Mouse (Mus musculus): ENCODE results near the gene 1700023F06Rik. TPM values are rescaled to one million over a fixed set of nuclear protein-coding genes. Genes with fewer than 3 reads are reported as not detected.

The 1700023F06Rik gene
- total and polyA plus RNA-seq, 3 experiments = not detected

DNA sequence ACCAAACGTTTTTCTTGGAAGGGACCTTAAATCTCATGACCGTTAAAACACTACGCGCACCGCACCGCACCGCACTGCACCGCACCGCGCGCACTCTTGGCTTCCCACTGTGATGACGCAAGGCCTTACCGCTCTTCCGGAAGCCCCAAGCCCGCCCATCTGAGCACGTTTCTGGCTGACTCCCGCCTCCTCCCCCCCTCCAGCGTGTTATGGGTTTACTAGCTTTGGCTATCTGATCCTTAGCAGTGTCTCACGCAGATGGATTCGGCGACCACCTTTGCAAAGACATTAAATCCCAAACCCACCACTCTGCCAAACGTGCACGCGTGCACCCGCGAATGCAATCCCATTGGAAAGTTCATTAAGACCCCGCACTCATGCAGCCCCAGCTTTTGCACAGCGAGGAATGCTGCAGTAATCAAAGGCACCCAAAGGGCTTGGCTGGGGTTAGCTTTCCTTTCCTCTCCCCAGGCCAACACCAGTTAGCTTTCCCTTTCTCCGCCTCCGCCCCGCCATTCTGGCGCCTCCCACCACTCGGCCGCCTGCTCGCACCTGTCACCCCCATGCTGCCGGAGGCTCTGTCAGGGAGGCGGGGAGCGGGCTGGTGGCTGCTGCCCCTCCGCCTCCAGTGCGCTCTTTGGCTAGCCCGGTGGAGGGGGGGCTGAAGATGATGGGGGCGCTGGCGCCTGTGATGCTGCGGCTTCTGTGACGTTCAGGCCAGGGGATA, 9.6 kb upstream of the 1700023F06Rik start, which contains the start of gene Spata32 (continued):
- TF ChIP-seq EP300 (IDR thresholded peaks at IDR 0.05; ENCODE audit: low read length) = no peak
- TF ChIP-seq CHD1 (IDR thresholded peaks at IDR 0.05; ENCODE audit: low read depth, low read length) = no peak
- TF ChIP-seq USF2 (conservative IDR thresholded peaks at IDR 0.05; ENCODE audit: low read depth, low read length) = no peak
- peak; percentile 65 for TF ChIP-seq POLR2A (IDR thresholded peaks at IDR 0.05; ENCODE audit: low read depth, low read length)
- no peak for TF ChIP-seq RAD21 (IDR thresholded peaks at IDR 0.05; ENCODE audit: low read depth, low read length)
- TF ChIP-seq IRF4 (IDR thresholded peaks at IDR 0.05; ENCODE audit: low read depth, low read length) = no peak
- no peak for TF ChIP-seq CTCF (conservative IDR thresholded peaks at IDR 0.05 in 1 of 2, IDR thresholded peaks at IDR 0.05 in 1 of 2; ENCODE audit: low read depth in 2 of 2, low read length in 2 of 2)
- no peak for TF ChIP-seq ZMIZ1 (IDR thresholded peaks at IDR 0.05; ENCODE audit: low read depth, low read length)
- TF ChIP-seq KAT2A (IDR thresholded peaks at IDR 0.05; ENCODE audit: insufficient replicate concordance, low read length) = no peak
- no peak; the same call in 1 of the 2 replicates for TF ChIP-seq GABPA (IDR thresholded peaks at IDR 0.05; ENCODE audit: insufficient replicate concordance, low read depth, low read length)
- TF ChIP-seq BHLHE40 (IDR thresholded peaks at IDR 0.05; ENCODE audit: low read depth, low read length) = peak; percentile 96
- TF ChIP-seq HCFC1 (IDR thresholded peaks at IDR 0.05; ENCODE audit: low read depth, low read length) = peak; percentile 44
- peak; percentile 77 for TF ChIP-seq MAX (IDR thresholded peaks at IDR 0.05; ENCODE audit: low read length)
- no peak for TF ChIP-seq ZC3H11A (IDR thresholded peaks at IDR 0.05; ENCODE audit: low read depth, low read length)
- TF ChIP-seq MYC (IDR thresholded peaks at IDR 0.05; ENCODE audit: low read depth, low read length) = peak; percentile 73
- TF ChIP-seq ZKSCAN1 (IDR thresholded peaks at IDR 0.05; ENCODE audit: borderline replicate concordance, low read depth, low read length) = no peak
- peak; percentile 87 for TF ChIP-seq MXI1 (IDR thresholded peaks at IDR 0.05; ENCODE audit: low read depth, low read length)

DNA sequence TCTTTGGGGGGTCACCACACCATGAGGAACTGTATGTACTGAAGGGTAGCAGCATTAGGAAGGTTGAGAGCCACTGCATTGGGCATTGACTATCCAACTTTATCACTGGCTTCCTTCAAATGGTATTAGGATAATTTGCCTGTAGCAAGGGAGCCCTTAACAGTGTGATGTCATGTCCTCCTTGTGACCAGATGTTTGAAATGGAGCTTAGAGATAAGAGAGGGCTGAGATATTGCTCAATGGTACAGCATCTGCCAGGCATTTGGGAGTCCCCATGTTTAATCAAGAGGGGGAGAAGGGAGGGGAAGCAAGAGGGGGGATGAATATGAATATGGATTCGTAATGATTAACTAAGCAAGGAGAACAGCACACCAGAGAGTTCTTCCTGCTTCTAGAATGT, 7.0 kb upstream of the 1700023F06Rik start:
- peaks cover 10% of the 10 kb centered on the region for H3K9me3 ChIP-seq (replicated peaks; ENCODE audit: low read length)
- no peak for DNase-seq (ENCODE audit: extremely low read depth)
- TF ChIP-seq ZNF384 (IDR thresholded peaks at IDR 0.05; ENCODE audit: low read depth, low read length) (no peak), POLR2A (IDR thresholded peaks at IDR 0.05; ENCODE audit: low read depth, low read length) (no peak), NELFE (IDR thresholded peaks at IDR 0.05; ENCODE audit: low read depth, low read length) (no peak), MXI1 (IDR thresholded peaks at IDR 0.05; ENCODE audit: low read depth, low read length) (no peak), MAFK (IDR thresholded peaks at IDR 0.05; ENCODE audit: insufficient replicate concordance, low read length) (no peak), NRF1 (IDR thresholded peaks at IDR 0.05; ENCODE audit: low read depth, low read length) (no peak), IRF4 (IDR thresholded peaks at IDR 0.05; ENCODE audit: low read depth, low read length) (no peak), RCOR1 (conservative IDR thresholded peaks at IDR 0.05; ENCODE audit: low read depth, low read length) (no peak), PAX5 (IDR thresholded peaks at IDR 0.05; ENCODE audit: low read length) (no peak), JUN (IDR thresholded peaks at IDR 0.05; ENCODE audit: insufficient read depth, low read depth, low read length) (no peak), CHD2 (IDR thresholded peaks at IDR 0.05; ENCODE audit: low read length) (no peak), MAZ (IDR thresholded peaks at IDR 0.05; ENCODE audit: low read depth, low read length) (no peak), EP300 (IDR thresholded peaks at IDR 0.05; ENCODE audit: low read length) (no peak), TBP (conservative IDR thresholded peaks at IDR 0.05; ENCODE audit: low read depth, low read length) (no peak), HCFC1 (IDR thresholded peaks at IDR 0.05; ENCODE audit: low read depth, low read length) (no peak)
- H3K4me1 ChIP-seq (ENCODE audit: control insufficient read depth in 1 of 2, insufficient read depth in 2 of 2) = no peaks in the 10 kb centered on the region
- in situ Hi-C loops (cut with MboI; ENCODE audit: low pct_ligation_motif_present, low pct_unique_long_range_greater_than_20kb, low sequenced_read_pairs) = no loop called here
- H3K4me2 ChIP-seq (ENCODE audit: insufficient read depth, low read depth, poor library complexity, severe bottlenecking) = no peak overlapping the region
- no peak overlapping the region for H3K9ac ChIP-seq (ENCODE audit: insufficient read depth, low read depth)
- H3K36me3 ChIP-seq (replicated peaks in 1 of 2; ENCODE audit: control insufficient read depth in 1 of 2, insufficient read depth in 1 of 2, low read length in 1 of 2) = peaks cover 12 to 16% of the 10 kb centered on the region in 2 experiments
- dilution Hi-C loops (cut with MboI; ENCODE audit: extremely low pct_ligation_motif_present, extremely low pct_unique_long_range_greater_than_20kb, low sequenced_read_pairs) = no loop called here
- no peak overlapping the region for H3K4me3 ChIP-seq (replicated peaks in 1 of 3; ENCODE audit: low read depth in 2 of 3, low read length in 2 of 3, poor library complexity in 1 of 3)
- no peak overlapping the region for H3K27ac ChIP-seq (ENCODE audit: insufficient read depth, low read depth)
- H3K79me2 ChIP-seq (replicated peaks; ENCODE audit: control insufficient read depth, extremely low read depth, insufficient read depth, poor library complexity, severe bottlenecking) = no peaks in the 10 kb centered on the region
- no peaks in the 10 kb centered on the region for H3K27me3 ChIP-seq (replicated peaks)

All from CH12.LX (cell line).